Mouse (Mus musculus) spleen, adult 18-20 months (tissue): ENCODE results near the gene Fcgbp.
A peak's percentile ranks its signal among the peaks of the same experiment; 100 is the strongest.
"Not testable (repeated sequence)": the region's sequence is repeated elsewhere in the genome, so short reads cannot be mapped to it uniquely, and the experiment has no call there.

Source experiments
- DNase-seq, 2 experiments: peaks; one replicate each; pipeline ENCODE4 v3.0.0; 2022; ENCODE audit warnings: mixed read lengths in 2 of 2

Fcgbp gene

GRCm38 (mm10) chr7:28070531-28071298 lies at the start of gene Fcgbp:
Fcgbp (plus strand) TSS chr7:28071236.
- DNase-seq = no peak

- no peak for DNase-seq
Measured at GRCm38 (mm10) chr7:28044524-28044923, 26.5 kb upstream of the Fcgbp start.

GRCm38 (mm10) chr7:28049476-28050409 lies 21.3 kb upstream of the Fcgbp start, which contains the start of gene Psmc4:
Psmc4 (minus strand) TSS chr7:28050101.
- peak; percentile 96 to 97 for DNase-seq

GRCm38 (mm10) chr7:28050584-28050983 lies 20.5 kb upstream of the Fcgbp start:
- DNase-seq = peak in 1 of 2 experiments; percentile 14

- no peak for DNase-seq
Measured at GRCm38 (mm10) chr7:28053046-28053930, 17.7 kb upstream of the Fcgbp start.

- DNase-seq = no peak
Measured at GRCm38 (mm10) chr7:28059972-28060371, 11.1 kb upstream of the Fcgbp start.

- DNase-seq = no peak
Measured at GRCm38 (mm10) chr7:28068661-28069060, 2.4 kb upstream of the Fcgbp start.

- DNase-seq = no peak
Measured at GRCm38 (mm10) chr7:28069546-28070172, 1.4 kb upstream of the Fcgbp start.

- no peak for DNase-seq
Measured at GRCm38 (mm10) chr7:28084215-28084614, 13.2 kb downstream of the Fcgbp start.

GRCm38 (mm10) chr7:28086236-28086635 lies 15.2 kb downstream of the Fcgbp start:
- no peak for DNase-seq

- DNase-seq = no peak
Measured at GRCm38 (mm10) chr7:28093541-28093940, 22.5 kb downstream of the Fcgbp start.

GRCm38 (mm10) chr7:28099101-28099500 lies 28.1 kb downstream of the Fcgbp start:
- DNase-seq = no peak

GRCm38 (mm10) chr7:28100596-28101590 lies 29.9 kb downstream of the Fcgbp start:
- no peak for DNase-seq

- DNase-seq = not testable (repeated sequence)
Measured at GRCm38 (mm10) chr7:28102936-28103335, 31.9 kb downstream of the Fcgbp start.

- DNase-seq = no peak
Measured at GRCm38 (mm10) chr7:28104670-28105069, 33.6 kb downstream of the Fcgbp start.

- no peak for DNase-seq
Measured at GRCm38 (mm10) chr7:28106241-28106640, 35.2 kb downstream of the Fcgbp start.

- DNase-seq = no peak
Measured at GRCm38 (mm10) chr7:28114648-28115047, 43.6 kb downstream of the Fcgbp start.

- no peak for DNase-seq
Measured at GRCm38 (mm10) chr7:28129166-28129565, 58.1 kb downstream of the Fcgbp start, which contains the start of gene 9530053A07Rik. 9530053A07Rik (plus strand) TSS chr7:28129466.

- no peak for DNase-seq
Measured at GRCm38 (mm10) chr7:28137613-28138012, 66.6 kb downstream of the Fcgbp start.

- DNase-seq = peak; percentile 30 to 65
Measured at GRCm38 (mm10) chr7:28148263-28148662, 77.2 kb downstream of the Fcgbp start.

- DNase-seq = no peak
Measured at GRCm38 (mm10) chr7:28149841-28150240, 78.8 kb downstream of the Fcgbp start.
